Mouse (Mus musculus) MEL (cell line): ENCODE results near the gene Sdhc. TPM values are rescaled to one million over a fixed set of nuclear protein-coding genes. Genes with fewer than 3 reads are reported as not detected.
A peak's percentile ranks its signal among the peaks of the same experiment; 100 is the strongest.

Source experiments
- DNase-seq: peaks from one replicate; pipeline ENCODE4 v3.0.0; 2011; ENCODE audit warnings: low read depth, low spot score
- H3K27ac ChIP-seq: 2 replicates; pipeline ENCODE4 v1.5.1; 2012; ENCODE audit warnings: low read depth, mild to moderate bottlenecking, control low read depth, low read length, moderate library complexity; ENCODE audit not compliant: control insufficient read depth
- H3K27me3 ChIP-seq, 2 experiments: fragments of 150-350 bp in 1 of 2; sonication (generic) in 1 of 2; 2 replicates each; pipeline ENCODE4 v1.6.1; 2012; ENCODE audit warnings: low read length in 2 of 2, mild to moderate bottlenecking in 2 of 2, improper control_type of control experiment in 1 of 2, moderate library complexity in 1 of 2; ENCODE audit not compliant: insufficient read depth in 2 of 2, control insufficient read depth in 1 of 2
- H3K36me3 ChIP-seq, 2 experiments: 2 replicates each; pipeline ENCODE4 v1.6.1; 2012 to 2014; ENCODE audit warnings: low read length in 2 of 2, improper control_type of control experiment in 1 of 2, inconsistent platforms in 1 of 2, mild to moderate bottlenecking in 1 of 2; ENCODE audit not compliant: insufficient read depth in 2 of 2, control insufficient read depth in 1 of 2
- H3K4me1 ChIP-seq, 2 experiments: fragments of 150-350 bp in 1 of 2; sonication (generic) in 1 of 2; 2 replicates each; pipeline ENCODE4 v1.6.1; 2012; ENCODE audit warnings: low read length in 2 of 2, improper control_type of control experiment in 1 of 2, mild to moderate bottlenecking in 1 of 2; ENCODE audit not compliant: insufficient read depth in 2 of 2, control insufficient read depth in 1 of 2
- H3K4me3 ChIP-seq, 2 experiments: fragments of 150-350 bp in 1 of 2; sonication (generic) in 1 of 2; 2 replicates each; pipeline ENCODE4 v1.5.1; 2012; ENCODE audit warnings: low read depth in 2 of 2, low read length in 2 of 2, mild to moderate bottlenecking in 2 of 2, moderate library complexity in 2 of 2, control low read depth in 1 of 2, improper control_type of control experiment in 1 of 2; ENCODE audit not compliant: control insufficient read depth in 1 of 2, insufficient read depth in 1 of 2
- H3K79me2 ChIP-seq: 2 replicates; pipeline ENCODE4 v1.6.1; 2012; ENCODE audit warnings: mild to moderate bottlenecking, low read length, moderate library complexity; ENCODE audit not compliant: control insufficient read depth, poor library complexity, insufficient read depth
- H3K9ac ChIP-seq: 2 replicates; pipeline ENCODE4 v1.6.1; 2012; ENCODE audit warnings: low read depth, mild to moderate bottlenecking, control low read depth, low read length, moderate library complexity; ENCODE audit not compliant: control insufficient read depth, poor library complexity, severe bottlenecking
- H3K9me3 ChIP-seq: fragments of 150-350 bp; sonication (generic); replicated peaks from 2 replicates; pipeline ENCODE4 v1.6.1; 2012; ENCODE audit warnings: mild to moderate bottlenecking, low read length, improper control_type of control experiment, moderate library complexity; ENCODE audit not compliant: insufficient read depth
- BHLHE40 ChIP-seq: IDR thresholded peaks from 2 replicates; pipeline ENCODE4 v1.6.1; 2012; ENCODE audit warnings: low read depth, mild to moderate bottlenecking, inconsistent platforms, low read length, improper control_type of control experiment, borderline replicate concordance
- CHD2 ChIP-seq: IDR thresholded peaks from 2 replicates; pipeline ENCODE4 v1.6.1; 2011; ENCODE audit warnings: low read length, improper control_type of control experiment
- CTCF ChIP-seq, 3 experiments: IDR thresholded peaks in 2 of 3; conservative IDR thresholded peaks in 1 of 3; 2 replicates each; pipeline ENCODE4 v1.5.1; 2011 to 2012; ENCODE audit warnings: low read length in 3 of 3, low read depth in 2 of 3, mild to moderate bottlenecking in 2 of 3, improper control_type of control experiment in 1 of 3, inconsistent platforms in 1 of 3, mixed read lengths in 1 of 3, moderate library complexity in 1 of 3; ENCODE audit not compliant: control insufficient read depth in 1 of 3, insufficient read depth in 1 of 3, poor library complexity in 1 of 3, severe bottlenecking in 1 of 3
- ELF1 ChIP-seq: IDR thresholded peaks from 2 replicates; pipeline ENCODE4 v1.6.1; 2014; ENCODE audit warnings: low read depth, mild to moderate bottlenecking, inconsistent platforms, low read length, improper control_type of control experiment, moderate library complexity
- ETS1 ChIP-seq: IDR thresholded peaks from 2 replicates; pipeline ENCODE4 v1.6.1; 2012; ENCODE audit warnings: low read depth, mild to moderate bottlenecking, inconsistent platforms, low read length, improper control_type of control experiment, moderate library complexity
- GABPA ChIP-seq: IDR thresholded peaks from 2 replicates; pipeline ENCODE4 v1.6.1; 2012; ENCODE audit warnings: low read depth, mild to moderate bottlenecking, inconsistent platforms, low read length, improper control_type of control experiment, moderate library complexity
- HCFC1 ChIP-seq: IDR thresholded peaks from 2 replicates; pipeline ENCODE4 v1.6.1; 2012; ENCODE audit warnings: low read depth, mild to moderate bottlenecking, inconsistent platforms, low read length, improper control_type of control experiment, moderate library complexity
- JUND ChIP-seq: IDR thresholded peaks from 2 replicates; pipeline ENCODE4 v1.6.1; 2011; ENCODE audit warnings: low read depth, mild to moderate bottlenecking, improper control_type of control experiment, low read length
- MAX ChIP-seq: IDR thresholded peaks from 2 replicates; pipeline ENCODE4 v1.6.1; 2011; ENCODE audit warnings: low read length, improper control_type of control experiment
- MAZ ChIP-seq: IDR thresholded peaks from 2 replicates; pipeline ENCODE4 v1.6.1; 2012; ENCODE audit warnings: low read depth, mild to moderate bottlenecking, inconsistent platforms, low read length, improper control_type of control experiment
- MEF2A ChIP-seq: IDR thresholded peaks from 2 replicates; pipeline ENCODE4 v1.6.1; 2014; ENCODE audit warnings: low read depth, mild to moderate bottlenecking, inconsistent platforms, low read length, improper control_type of control experiment; ENCODE audit not compliant: poor library complexity, insufficient replicate concordance, severe bottlenecking; ENCODE audit errors: extremely low read depth
- MXI1 ChIP-seq: IDR thresholded peaks from 2 replicates; pipeline ENCODE4 v1.6.1; 2011; ENCODE audit warnings: mild to moderate bottlenecking, low read depth, low read length, improper control_type of control experiment
- MYB ChIP-seq: IDR thresholded peaks from 2 replicates; pipeline ENCODE4 v1.6.1; 2011; ENCODE audit warnings: mild to moderate bottlenecking, low read depth, low read length, improper control_type of control experiment
- MYC ChIP-seq: IDR thresholded peaks from 2 replicates; pipeline ENCODE4 v1.6.1; 2011; ENCODE audit warnings: low read depth, mild to moderate bottlenecking, low read length, improper control_type of control experiment, moderate library complexity
- NELFE ChIP-seq: IDR thresholded peaks from 2 replicates; pipeline ENCODE4 v1.6.1; 2011; ENCODE audit warnings: low read depth, low read length, improper control_type of control experiment
- NRF1 ChIP-seq: IDR thresholded peaks from 2 replicates; pipeline ENCODE4 v1.6.1; 2014; ENCODE audit warnings: low read depth, mild to moderate bottlenecking, inconsistent platforms, low read length, improper control_type of control experiment, moderate library complexity; ENCODE audit not compliant: poor library complexity, insufficient read depth, severe bottlenecking
- POLR2A ChIP-seq, 2 experiments: IDR thresholded peaks; 2 replicates each; pipeline ENCODE4 v1.6.1; 2011 to 2012; ENCODE audit warnings: low read length in 2 of 2, mild to moderate bottlenecking in 2 of 2, control low read depth in 1 of 2, improper control_type of control experiment in 1 of 2, low read depth in 1 of 2, moderate library complexity in 1 of 2; ENCODE audit not compliant: control insufficient read depth in 1 of 2, insufficient read depth in 1 of 2, poor library complexity in 1 of 2
- POLR2AphosphoS2 ChIP-seq: IDR thresholded peaks from 2 replicates; pipeline ENCODE4 v1.6.1; 2011; ENCODE audit warnings: low read length, improper control_type of control experiment
- POLR2AphosphoS5 ChIP-seq: IDR thresholded peaks from 2 replicates; pipeline ENCODE4 v1.6.1; 2012; ENCODE audit warnings: low read depth, borderline replicate concordance, mild to moderate bottlenecking, inconsistent platforms, low read length, moderate library complexity, mixed read lengths
- RAD21 ChIP-seq: IDR thresholded peaks from 2 replicates; pipeline ENCODE4 v1.6.1; 2011; ENCODE audit warnings: mild to moderate bottlenecking, low read depth, low read length, improper control_type of control experiment
- RCOR1 ChIP-seq: IDR thresholded peaks from 2 replicates; pipeline ENCODE4 v1.6.1; 2012; ENCODE audit warnings: low read depth, mild to moderate bottlenecking, inconsistent platforms, low read length, improper control_type of control experiment
- SIN3A ChIP-seq: IDR thresholded peaks from 2 replicates; pipeline ENCODE4 v1.6.1; 2012; ENCODE audit warnings: low read length, improper control_type of control experiment, inconsistent platforms
- SMC3 ChIP-seq: IDR thresholded peaks from 2 replicates; pipeline ENCODE4 v1.6.1; 2011; ENCODE audit warnings: low read depth, low read length, improper control_type of control experiment
- UBTF ChIP-seq: IDR thresholded peaks from 2 replicates; pipeline ENCODE4 v1.6.1; 2012; ENCODE audit warnings: low read depth, mild to moderate bottlenecking, inconsistent platforms, low read length, improper control_type of control experiment, moderate library complexity, borderline replicate concordance; ENCODE audit not compliant: insufficient read depth
- USF2 ChIP-seq, 2 experiments: IDR thresholded peaks; 2 replicates each; pipeline ENCODE4 v1.6.1; 2011 to 2012; ENCODE audit warnings: improper control_type of control experiment in 2 of 2, low read length in 2 of 2, borderline replicate concordance in 1 of 2, inconsistent platforms in 1 of 2, low read depth in 1 of 2, mild to moderate bottlenecking in 1 of 2; ENCODE audit not compliant: insufficient read depth in 1 of 2
- ZC3H11A ChIP-seq: IDR thresholded peaks from 2 replicates; pipeline ENCODE4 v1.6.1; 2012; ENCODE audit warnings: low read depth, mild to moderate bottlenecking, inconsistent platforms, low read length, improper control_type of control experiment
- ZKSCAN1 ChIP-seq: IDR thresholded peaks from 2 replicates; pipeline ENCODE4 v1.6.1; 2012; ENCODE audit warnings: low read depth, mild to moderate bottlenecking, inconsistent platforms, low read length, improper control_type of control experiment, moderate library complexity
- ZMIZ1 ChIP-seq: IDR thresholded peaks from 2 replicates; pipeline ENCODE4 v1.6.1; 2012; ENCODE audit warnings: low read depth, mild to moderate bottlenecking, inconsistent platforms, low read length, improper control_type of control experiment, moderate library complexity
- polyA plus RNA-seq, 2 experiments: library from polyadenylated mRNA; stranded (reverse) in 1 of 2; unstranded in 1 of 2; fragments of >175 nt in 1 of 2; fragments of >200 nt in 1 of 2; gene quantifications; 2 replicates each; pipeline versions ENCODE4 v1.2.1 to v1.2.4; 2012; ENCODE audit warnings: low replicate concordance in 2 of 2, low read depth in 1 of 2; ENCODE audit not compliant: insufficient read length in 2 of 2, insufficient read depth in 1 of 2, missing spikeins in 1 of 2
- total RNA-seq: library from RNA; depleted of rRNA; stranded (reverse); fragments of 300-350 nt; gene quantifications from 2 replicates; pipeline ENCODE4 v1.2.3, GENCODE M21; 2012

The Sdhc gene
- total and polyA plus RNA-seq, 3 experiments = 79.4 to 224 TPM; not detected in 1

- peaks cover 7 to 10% of the 10 kb centered on the region in 2 experiments; a peak in 3 of 4 replicates for H3K4me1 ChIP-seq
- no peak overlapping the region for H3K27ac ChIP-seq
- TF ChIP-seq MXI1 (no peak), ZKSCAN1 (no peak), CTCF (IDR thresholded peaks at IDR 0.05 in 2 of 3, conservative IDR thresholded peaks at IDR 0.05 in 1 of 3; ENCODE audit: control insufficient read depth in 1 of 3, insufficient read depth in 1 of 3, low read depth in 2 of 3, low read length in 3 of 3, poor library complexity in 1 of 3, severe bottlenecking in 1 of 3) (no peak), POLR2AphosphoS2 (no peak), BHLHE40 (no peak), MAX (no peak), GABPA (no peak), UBTF (no peak), MAZ (no peak), USF2 (IDR thresholded peaks at IDR 0.05; ENCODE audit: borderline replicate concordance in 1 of 2, insufficient read depth in 1 of 2, low read depth in 1 of 2, low read length in 2 of 2) (no peak), SMC3 (no peak), CHD2 (no peak), NRF1 (no peak), POLR2A (IDR thresholded peaks at IDR 0.05; ENCODE audit: control insufficient read depth in 1 of 2, insufficient read depth in 1 of 2, low read depth in 1 of 2, low read length in 2 of 2, poor library complexity in 1 of 2) (no peak), ZMIZ1 (no peak), RCOR1 (no peak), MYC (no peak), HCFC1 (no peak)
- TF ChIP-seq, all 39 proteins: peak for 0
- no peaks in the 10 kb centered on the region for H3K9me3 ChIP-seq
- no peaks in the 10 kb centered on the region for H3K27me3 ChIP-seq
- no peak overlapping the region for H3K4me3 ChIP-seq
- no peak for DNase-seq
- H3K9ac ChIP-seq = no peak overlapping the region
- no peaks in the 10 kb centered on the region for H3K79me2 ChIP-seq
- H3K36me3 ChIP-seq = peaks cover 0 to 14% of the 10 kb centered on the region in 2 experiments; a peak in 2 of 4 replicates
Observed at GRCm38 (mm10) chr1:171118996-171119395, 31.4 kb downstream of the Sdhc start.

GRCm38 (mm10) chr1:171118269-171118684 lies 32.1 kb downstream of the Sdhc start:
- Histone ChIP-seq H3K4me3 (no peak overlapping the region), H3K4me1 (peaks cover 4 to 10% of the 10 kb centered on the region in 2 experiments; a peak in 3 of 4 replicates), H3K79me2 (no peaks in the 10 kb centered on the region; the same call in 1 of the 2 replicates), H3K9me3 (no peaks in the 10 kb centered on the region), H3K27me3 (no peaks in the 10 kb centered on the region), H3K27ac (no peak overlapping the region), H3K36me3 (peaks cover 0 to 12% of the 10 kb centered on the region in 2 experiments; a peak in 2 of 4 replicates), H3K9ac (no peak overlapping the region)
- peak; percentile 88 for DNase-seq
- TF ChIP-seq CHD2 (no peak), RAD21 (peak; percentile 78), POLR2AphosphoS5 (no peak), HCFC1 (no peak), BHLHE40 (no peak), MYB (no peak), MXI1 (no peak), CTCF (IDR thresholded peaks at IDR 0.05 in 2 of 3, conservative IDR thresholded peaks at IDR 0.05 in 1 of 3; ENCODE audit: control insufficient read depth in 1 of 3, insufficient read depth in 1 of 3, low read depth in 2 of 3, low read length in 3 of 3, poor library complexity in 1 of 3, severe bottlenecking in 1 of 3) (peak in 2 of 3 experiments; percentile 37 to 67; a peak in 4 of 6 replicates), JUND (no peak), SIN3A (peak; percentile 14; the same call in 1 of the 2 replicates), NELFE (no peak), ZC3H11A (peak; percentile 73), ELF1 (no peak), SMC3 (peak; percentile 78), MEF2A (no peak), ETS1 (no peak), MAZ (no peak), RCOR1 (no peak)
